Mouse (Mus musculus) limb, embryonic 14.5 days (tissue): ENCODE results near the gene Nup43. TPM values are rescaled to one million over a fixed set of nuclear protein-coding genes. Genes with fewer than 3 reads are reported as not detected.

ENCODE experiments used
- ATAC-seq: fragments of 200-750 bp; cut with Nextera tagmentation; 2 replicates; pipeline ENCODE4 v1.8.0; 2017; ENCODE audit warnings: low read depth, moderate number of reproducible peaks, moderate TSS enrichment; ENCODE audit not compliant: low FRiP score
- DNase-seq: peaks from one replicate; pipeline ENCODE4 v3.0.0-alpha.2; 2015; ENCODE audit warnings: low spot score
- H3K27ac ChIP-seq: fragments of 300-500 bp; sonication (generic); replicated peaks from 2 replicates; pipeline ENCODE4 v1.5.1; 2014; ENCODE audit warnings: low read depth, mild to moderate bottlenecking, low read length, moderate library complexity, mixed read lengths
- H3K27me3 ChIP-seq: fragments of 300-500 bp; sonication (generic); 2 replicates; pipeline ENCODE4 v1.6.1; 2014; ENCODE audit warnings: low read length, mixed read lengths; ENCODE audit not compliant: control insufficient read depth, insufficient read depth
- H3K36me3 ChIP-seq: fragments of 300-500 bp; sonication (generic); 2 replicates; pipeline ENCODE4 v1.6.1; 2014; ENCODE audit warnings: mild to moderate bottlenecking, low read length, moderate library complexity, mixed read lengths; ENCODE audit not compliant: control insufficient read depth, insufficient read depth
- H3K4me1 ChIP-seq: fragments of 300-500 bp; sonication (generic); 2 replicates; pipeline ENCODE4 v1.6.1; 2014; ENCODE audit warnings: antibody characterized with exemption, low read length, mixed read lengths; ENCODE audit not compliant: control insufficient read depth, insufficient read depth
- H3K4me2 ChIP-seq: fragments of 300-500 bp; sonication (generic); replicated peaks from 2 replicates; pipeline ENCODE4 v1.6.1; 2014; ENCODE audit warnings: low read depth, mild to moderate bottlenecking, low read length, moderate library complexity; ENCODE audit not compliant: severe bottlenecking
- H3K4me3 ChIP-seq: fragments of 300-500 bp; sonication (generic); replicated peaks from 2 replicates; pipeline ENCODE4 v1.5.1; 2014; ENCODE audit warnings: low read length
- H3K9ac ChIP-seq: fragments of 300-500 bp; sonication (generic); 2 replicates; pipeline ENCODE4 v1.6.1; 2014; ENCODE audit warnings: mild to moderate bottlenecking, low read depth, low read length, moderate library complexity; ENCODE audit not compliant: severe bottlenecking
- H3K9me3 ChIP-seq: fragments of 300-500 bp; sonication (generic); 2 replicates; pipeline ENCODE4 v1.6.1; 2016; ENCODE audit warnings: low read length; ENCODE audit not compliant: control insufficient read depth
- POLR2A ChIP-seq: fragments of 200-500 bp; IDR thresholded peaks from 2 replicates; pipeline ENCODE4 v1.8.0; 2012; ENCODE audit warnings: inconsistent platforms, mild to moderate bottlenecking, moderate library complexity, borderline replicate concordance; ENCODE audit not compliant: insufficient read depth, insufficient read length; ENCODE audit errors: extremely low read depth
- WGBS: fragments of 180-500 bp; shearing (Covaris S2); extraction: QIAGEN DNeasy Blood & Tissue Kit; methylation state at CpG from one replicate; pipeline ENCODE4 v1.1.7; 2014; 5-methylcytosine and 5-hydroxymethylcytosine counted together
- polyA plus RNA-seq, 2 experiments: library from polyadenylated mRNA; depleted of rRNA in 1 of 2; stranded (reverse) in 1 of 2; unstranded in 1 of 2; fragments of >200 nt; fragmentation: Nextera tagmentation in 1 of 2; extraction: Ambion mirVana in 1 of 2; gene quantifications; 2 replicates each; pipeline versions ENCODE4 v1.2.1 to v1.2.3; 2012 to 2014

Nup43 gene
- polyA plus RNA-seq, 2 experiments, result 36.8 to 49.1 TPM

DNA sequence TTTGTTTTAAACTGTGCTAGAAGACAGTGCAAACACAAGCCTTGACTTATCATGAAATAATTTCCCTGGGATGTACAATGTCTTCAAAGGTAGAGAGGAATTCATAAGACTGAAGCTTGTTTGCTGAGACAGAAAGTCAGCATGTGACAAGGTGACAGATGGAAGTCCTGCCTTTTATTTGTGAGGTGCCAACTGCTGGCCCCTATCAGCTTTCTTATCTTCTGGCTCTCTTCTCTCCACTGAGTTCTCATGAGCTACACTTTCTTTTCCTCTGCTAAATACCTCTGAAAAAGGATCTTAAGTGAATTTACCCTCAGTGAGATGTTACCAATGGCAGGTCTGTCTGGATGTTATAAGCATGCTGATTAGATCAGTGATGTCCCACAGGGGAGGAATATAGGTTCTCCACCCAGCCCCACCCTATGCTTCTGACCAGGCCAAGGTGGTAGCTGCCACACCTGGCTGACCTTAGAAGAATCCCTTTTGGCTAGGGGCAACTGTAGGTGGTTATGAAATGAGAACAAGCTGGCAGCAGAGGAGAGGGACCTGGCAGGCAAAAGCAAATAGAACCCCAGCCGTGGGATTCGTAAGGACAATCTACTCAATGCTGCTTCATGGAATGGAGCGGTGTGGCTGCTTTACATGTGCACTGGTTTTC is 43.3 kb upstream of the Nup43 start:
- Histone ChIP-seq H3K9ac (no peak overlapping the region), H3K27ac (no peak overlapping the region), H3K4me2 (no peak overlapping the region), H3K4me1 (no peaks in the 10 kb centered on the region), H3K27me3 (no peaks in the 10 kb centered on the region), H3K9me3 (no peaks in the 10 kb centered on the region), H3K36me3 (peaks cover 5% of the 10 kb centered on the region; the same call in 1 of the 2 replicates), H3K4me3 (no peak overlapping the region)
- no peak for TF ChIP-seq POLR2A
- ATAC-seq (no peak), DNase-seq (no peak)
- WGBS, result 93% methylated on average over 3 of the region's 3 CpGs

DNA sequence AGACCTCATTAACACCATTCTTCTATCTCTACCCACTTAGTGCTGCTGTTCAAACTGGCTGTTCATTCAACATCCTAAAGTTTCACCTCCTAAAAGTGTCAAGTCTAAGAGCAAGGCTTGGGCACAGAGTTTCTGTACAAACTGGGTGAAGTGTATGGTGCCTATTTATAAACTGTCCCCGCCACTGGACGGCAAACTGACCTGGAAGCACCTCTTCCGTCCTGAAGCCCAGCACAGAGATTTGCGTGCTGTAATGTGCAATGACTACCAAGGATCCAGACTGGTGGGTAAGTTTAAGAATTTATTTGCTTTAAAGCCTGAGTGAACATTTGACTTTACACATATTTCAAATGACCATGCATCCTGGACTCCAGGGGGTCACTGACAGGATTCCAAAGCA is 38.2 kb upstream of the Nup43 start:
- TF ChIP-seq POLR2A, result no peak
- Histone ChIP-seq H3K27ac (no peak overlapping the region), H3K4me1 (no peaks in the 10 kb centered on the region), H3K4me3 (no peak overlapping the region), H3K27me3 (no peaks in the 10 kb centered on the region), H3K9me3 (no peaks in the 10 kb centered on the region), H3K36me3 (peaks cover 32% of the 10 kb centered on the region), H3K9ac (no peak overlapping the region), H3K4me2 (no peak overlapping the region)
- ATAC-seq (no peak), DNase-seq (no peak)
- 89% methylated on average over 4 of the region's 4 CpGs for WGBS

DNA sequence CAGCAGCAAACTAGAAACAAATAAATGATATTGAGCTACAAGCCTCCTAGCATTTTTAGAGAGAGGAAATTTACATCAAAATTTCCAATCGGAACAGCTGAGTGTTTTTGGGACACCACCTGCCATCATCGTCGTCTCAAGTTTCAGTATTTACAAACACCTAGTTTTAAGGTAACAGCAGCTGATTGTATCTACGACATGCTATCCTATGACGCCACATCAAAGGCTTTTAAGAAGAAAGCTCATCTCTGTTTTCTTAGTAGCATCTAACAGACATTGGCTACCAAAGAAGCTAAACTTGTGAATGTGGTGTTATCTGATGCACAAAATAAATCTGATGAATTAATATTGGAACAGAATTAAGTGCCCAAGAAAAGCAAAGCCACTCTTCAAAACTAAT is 37.0 kb upstream of the Nup43 start:
- 83% methylated on average over 5 of the region's 5 CpGs for WGBS
- no peak overlapping the region for H3K4me3 ChIP-seq
- no peaks in the 10 kb centered on the region for H3K4me1 ChIP-seq
- TF ChIP-seq POLR2A, result no peak
- H3K9me3 ChIP-seq, result no peaks in the 10 kb centered on the region
- no peak for DNase-seq
- H3K36me3 ChIP-seq, result peaks cover 32% of the 10 kb centered on the region
- no peak overlapping the region for H3K9ac ChIP-seq
- no peaks in the 10 kb centered on the region for H3K27me3 ChIP-seq
- H3K27ac ChIP-seq, result no peak overlapping the region
- ATAC-seq, result no peak
- H3K4me2 ChIP-seq, result no peak overlapping the region

DNA sequence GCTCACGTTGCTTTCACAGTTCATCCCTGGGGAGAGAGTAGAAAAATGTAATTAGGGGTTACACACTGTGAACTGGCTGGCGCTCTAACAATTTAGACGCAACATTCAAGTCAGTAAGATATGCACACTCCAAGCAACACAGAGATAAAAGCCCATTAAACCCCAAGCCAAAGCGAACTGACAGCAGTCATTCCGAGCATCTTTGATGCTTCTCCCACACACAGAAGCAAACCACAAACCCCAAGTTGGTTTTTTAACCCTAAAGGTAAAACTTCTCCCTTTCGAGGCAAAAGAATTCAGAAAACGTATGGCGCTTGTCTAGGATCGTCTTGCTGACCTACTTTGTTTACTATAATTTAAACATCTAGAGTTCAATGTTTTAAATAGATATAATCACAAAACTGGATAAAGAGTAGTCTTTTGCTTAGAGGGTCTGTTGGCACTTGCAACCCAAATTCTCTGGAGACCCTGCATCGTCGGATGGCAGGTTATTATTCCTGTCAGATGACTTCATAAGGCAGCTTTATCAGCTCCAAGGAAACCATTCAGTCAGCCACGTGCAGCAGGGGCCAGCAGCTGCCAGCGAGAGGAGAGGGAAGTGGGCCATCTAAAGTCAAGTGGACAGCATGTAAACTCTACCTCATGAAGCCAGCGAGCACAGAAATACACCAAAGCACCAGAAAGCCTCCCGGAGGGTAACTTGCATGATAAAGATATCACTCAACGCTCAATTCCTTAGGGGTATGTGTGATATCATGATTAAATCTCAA is 36.2 kb upstream of the Nup43 start:
- ATAC-seq (no peak), DNase-seq (no peak)
- Histone ChIP-seq H3K36me3 (peaks cover 32% of the 10 kb centered on the region), H3K9me3 (no peaks in the 10 kb centered on the region), H3K4me3 (no peak overlapping the region), H3K27ac (no peak overlapping the region), H3K4me1 (no peaks in the 10 kb centered on the region), H3K4me2 (no peak overlapping the region), H3K9ac (no peak overlapping the region), H3K27me3 (no peaks in the 10 kb centered on the region)
- TF ChIP-seq POLR2A, result no peak
- WGBS, result 80% methylated on average over 16 of the region's 16 CpGs

DNA sequence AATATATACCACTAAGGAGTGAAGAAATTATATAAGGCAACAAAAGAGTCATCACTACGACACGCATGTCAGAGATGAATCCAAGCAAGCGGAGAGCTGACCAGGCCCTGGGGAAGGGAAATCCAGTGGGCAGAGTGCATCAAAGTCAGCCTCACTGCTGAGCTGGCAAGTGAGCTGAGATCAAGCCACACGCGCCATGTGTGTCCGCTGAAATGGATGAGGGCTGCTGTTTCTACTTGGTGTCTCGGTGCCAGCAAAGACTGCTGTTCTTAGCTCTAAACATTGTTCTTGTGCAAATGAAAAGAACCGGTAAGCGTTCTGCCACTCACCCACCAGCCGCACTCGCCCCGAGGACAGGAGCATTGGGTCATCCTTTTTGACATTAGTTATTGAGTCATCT is 26.9 kb upstream of the Nup43 start:
- 95% methylated on average over 12 of the region's 12 CpGs for WGBS
- peaks cover 66% of the 10 kb centered on the region for H3K36me3 ChIP-seq
- no peak for ATAC-seq

More for the DNA sequence above, 26.9 kb upstream of the Nup43 start:
- H3K9me3 ChIP-seq, result no peaks in the 10 kb centered on the region
- H3K4me2 ChIP-seq, result no peak overlapping the region
- H3K4me1 ChIP-seq, result no peaks in the 10 kb centered on the region
- no peak overlapping the region for H3K9ac ChIP-seq
- no peak for DNase-seq
- no peaks in the 10 kb centered on the region for H3K27me3 ChIP-seq
- TF ChIP-seq POLR2A, result no peak
- H3K4me3 ChIP-seq, result no peak overlapping the region
- H3K27ac ChIP-seq, result no peak overlapping the region
